Mouse (Mus musculus): ENCODE measurements at regions not wholly inside any gene's neighbourhood (a gene's known extent, or its start where the extent isn't known, plus 50 kb on each side); places are given as distances from the start of the nearest gene placed in this dataset.

GRCm38 (mm10) chr12:109952933-109953332 lies 325.9 kb upstream of the Dio3 start:
- Histone ChIP-seq H3K4me2 (ENCODE audit: insufficient read depth, low read depth, poor library complexity, severe bottlenecking) (no peak overlapping the region), H3K4me3 (replicated peaks in 1 of 3; ENCODE audit: low read depth in 2 of 3, low read length in 2 of 3, poor library complexity in 1 of 3) (no peak overlapping the region), H3K9ac (ENCODE audit: insufficient read depth, low read depth) (no peak overlapping the region), H3K27me3 (replicated peaks) (no peaks in the 10 kb centered on the region), H3K4me1 (ENCODE audit: control insufficient read depth in 1 of 2, insufficient read depth in 2 of 2) (no peaks in the 10 kb centered on the region), H3K27ac (ENCODE audit: insufficient read depth, low read depth) (no peak overlapping the region), H3K9me3 (replicated peaks; ENCODE audit: low read length) (peaks cover 92% of the 10 kb centered on the region), H3K79me2 (replicated peaks; ENCODE audit: control insufficient read depth, extremely low read depth, insufficient read depth, poor library complexity, severe bottlenecking) (no peaks in the 10 kb centered on the region), H3K36me3 (replicated peaks in 1 of 2; ENCODE audit: control insufficient read depth in 1 of 2, insufficient read depth in 1 of 2, low read length in 1 of 2) (no peaks in the 10 kb centered on the region)
- no peak for TF ChIP-seq MEF2A (IDR thresholded peaks at IDR 0.05; ENCODE audit: borderline replicate concordance, low read depth, low read length)
- TF ChIP-seq ZNF384 (IDR thresholded peaks at IDR 0.05; ENCODE audit: low read depth, low read length) = no peak
- dilution Hi-C loops (cut with MboI; ENCODE audit: extremely low pct_ligation_motif_present, extremely low pct_unique_long_range_greater_than_20kb, low sequenced_read_pairs) (no loop called here), in situ Hi-C loops (cut with MboI; ENCODE audit: low pct_ligation_motif_present, low pct_unique_long_range_greater_than_20kb, low sequenced_read_pairs) (no loop called here)
- no peak for DNase-seq (ENCODE audit: extremely low read depth)

DNA sequence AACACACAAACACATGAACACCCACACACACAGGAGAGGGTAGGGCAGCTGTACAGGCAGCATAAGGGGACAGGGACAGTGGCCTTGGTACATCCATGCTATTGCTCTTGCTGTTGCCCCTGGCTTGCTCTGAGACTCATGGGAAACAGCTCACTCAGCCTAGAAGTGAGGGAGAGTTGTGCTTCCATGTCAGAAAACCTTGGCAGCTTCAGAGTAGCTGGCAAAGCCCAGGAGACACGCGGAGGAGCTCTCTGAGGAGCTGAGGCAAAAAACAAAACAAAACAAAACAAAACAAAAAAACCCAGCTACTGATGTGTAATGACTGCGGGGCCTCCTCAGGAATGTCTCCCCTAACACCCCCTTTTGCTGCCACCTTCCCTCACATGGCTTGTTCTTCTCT lies 321.6 kb upstream of the Dio3 start:
- no peak for DNase-seq (ENCODE audit: extremely low read depth)
- Histone ChIP-seq H3K4me3 (replicated peaks in 1 of 3; ENCODE audit: low read depth in 2 of 3, low read length in 2 of 3, poor library complexity in 1 of 3) (no peak overlapping the region), H3K36me3 (replicated peaks in 1 of 2; ENCODE audit: control insufficient read depth in 1 of 2, insufficient read depth in 1 of 2, low read length in 1 of 2) (no peaks in the 10 kb centered on the region), H3K4me2 (ENCODE audit: insufficient read depth, low read depth, poor library complexity, severe bottlenecking) (no peak overlapping the region), H3K9ac (ENCODE audit: insufficient read depth, low read depth) (no peak overlapping the region), H3K79me2 (replicated peaks; ENCODE audit: control insufficient read depth, extremely low read depth, insufficient read depth, poor library complexity, severe bottlenecking) (no peaks in the 10 kb centered on the region), H3K27ac (ENCODE audit: insufficient read depth, low read depth) (no peak overlapping the region), H3K27me3 (replicated peaks) (no peaks in the 10 kb centered on the region), H3K4me1 (ENCODE audit: control insufficient read depth in 1 of 2, insufficient read depth in 2 of 2) (no peaks in the 10 kb centered on the region), H3K9me3 (replicated peaks; ENCODE audit: low read length) (peaks cover 91% of the 10 kb centered on the region)
- TF ChIP-seq MAFK (IDR thresholded peaks at IDR 0.05; ENCODE audit: insufficient replicate concordance, low read length) = no peak
- no peak for TF ChIP-seq CTCF (conservative IDR thresholded peaks at IDR 0.05 in 1 of 2, IDR thresholded peaks at IDR 0.05 in 1 of 2; ENCODE audit: low read depth in 2 of 2, low read length in 2 of 2)
- no peak for TF ChIP-seq POLR2A (IDR thresholded peaks at IDR 0.05; ENCODE audit: low read depth, low read length)
- TF ChIP-seq CHD1 (IDR thresholded peaks at IDR 0.05; ENCODE audit: low read depth, low read length) = no peak
- TF ChIP-seq HCFC1 (IDR thresholded peaks at IDR 0.05; ENCODE audit: low read depth, low read length) = no peak
- no peak for TF ChIP-seq MXI1 (IDR thresholded peaks at IDR 0.05; ENCODE audit: low read depth, low read length)
- TF ChIP-seq KAT2A (IDR thresholded peaks at IDR 0.05; ENCODE audit: insufficient replicate concordance, low read length) = no peak
- no peak for TF ChIP-seq ZC3H11A (IDR thresholded peaks at IDR 0.05; ENCODE audit: low read depth, low read length)
- dilution Hi-C loops (cut with MboI; ENCODE audit: extremely low pct_ligation_motif_present, extremely low pct_unique_long_range_greater_than_20kb, low sequenced_read_pairs) (no loop called here), in situ Hi-C loops (cut with MboI; ENCODE audit: low pct_ligation_motif_present, low pct_unique_long_range_greater_than_20kb, low sequenced_read_pairs) (no loop called here)

GRCm38 (mm10) chr12:109958357-109959085 lies 320.3 kb upstream of the Dio3 start:
- no peaks in the 10 kb centered on the region for H3K79me2 ChIP-seq (replicated peaks; ENCODE audit: control insufficient read depth, extremely low read depth, insufficient read depth, poor library complexity, severe bottlenecking)
- H3K9ac ChIP-seq (ENCODE audit: insufficient read depth, low read depth) = no peak overlapping the region
- H3K36me3 ChIP-seq (replicated peaks in 1 of 2; ENCODE audit: control insufficient read depth in 1 of 2, insufficient read depth in 1 of 2, low read length in 1 of 2) = no peaks in the 10 kb centered on the region
- DNase-seq (ENCODE audit: extremely low read depth) = no peak
- in situ Hi-C loops (cut with MboI; ENCODE audit: low pct_ligation_motif_present, low pct_unique_long_range_greater_than_20kb, low sequenced_read_pairs) (no loop called here), dilution Hi-C loops (cut with MboI; ENCODE audit: extremely low pct_ligation_motif_present, extremely low pct_unique_long_range_greater_than_20kb, low sequenced_read_pairs) (no loop called here)
- H3K4me2 ChIP-seq (ENCODE audit: insufficient read depth, low read depth, poor library complexity, severe bottlenecking) = no peak overlapping the region
- H3K4me3 ChIP-seq (replicated peaks in 1 of 3; ENCODE audit: low read depth in 2 of 3, low read length in 2 of 3, poor library complexity in 1 of 3) = no peak overlapping the region
- H3K27ac ChIP-seq (ENCODE audit: insufficient read depth, low read depth) = no peak overlapping the region
- peaks cover 96% of the 10 kb centered on the region for H3K9me3 ChIP-seq (replicated peaks; ENCODE audit: low read length)
- H3K4me1 ChIP-seq (ENCODE audit: control insufficient read depth in 1 of 2, insufficient read depth in 2 of 2) = no peaks in the 10 kb centered on the region
- no peak for TF ChIP-seq GABPA (IDR thresholded peaks at IDR 0.05; ENCODE audit: insufficient replicate concordance, low read depth, low read length)
- TF ChIP-seq JUND (conservative IDR thresholded peaks at IDR 0.05; ENCODE audit: low read depth, low read length) = no peak
- TF ChIP-seq KAT2A (IDR thresholded peaks at IDR 0.05; ENCODE audit: insufficient replicate concordance, low read length) = no peak
- no peak for TF ChIP-seq EP300 (IDR thresholded peaks at IDR 0.05; ENCODE audit: low read length)
- TF ChIP-seq E2F4 (IDR thresholded peaks at IDR 0.05; ENCODE audit: insufficient replicate concordance, low read depth, low read length) = no peak
- no peak for TF ChIP-seq SMC3 (IDR thresholded peaks at IDR 0.05; ENCODE audit: low read depth, low read length)
- no peak for TF ChIP-seq HCFC1 (IDR thresholded peaks at IDR 0.05; ENCODE audit: low read depth, low read length)
- no peak for TF ChIP-seq MAX (IDR thresholded peaks at IDR 0.05; ENCODE audit: low read length)
- TF ChIP-seq CTCF (conservative IDR thresholded peaks at IDR 0.05 in 1 of 2, IDR thresholded peaks at IDR 0.05 in 1 of 2; ENCODE audit: low read depth in 2 of 2, low read length in 2 of 2) = no peak
- no peak for TF ChIP-seq CHD2 (IDR thresholded peaks at IDR 0.05; ENCODE audit: low read length)
- no peak for TF ChIP-seq IRF4 (IDR thresholded peaks at IDR 0.05; ENCODE audit: low read depth, low read length)
- no peak for TF ChIP-seq POLR2A (IDR thresholded peaks at IDR 0.05; ENCODE audit: low read depth, low read length)
- no peak for TF ChIP-seq ZKSCAN1 (IDR thresholded peaks at IDR 0.05; ENCODE audit: borderline replicate concordance, low read depth, low read length)
- no peak for TF ChIP-seq MYC (IDR thresholded peaks at IDR 0.05; ENCODE audit: low read depth, low read length)
- no peak for TF ChIP-seq ZC3H11A (IDR thresholded peaks at IDR 0.05; ENCODE audit: low read depth, low read length)
- TF ChIP-seq POLR2AphosphoS2 (IDR thresholded peaks at IDR 0.05; ENCODE audit: low read depth, low read length) = no peak
- TF ChIP-seq SIN3A (IDR thresholded peaks at IDR 0.05; ENCODE audit: low read length) = no peak
- no peaks in the 10 kb centered on the region for H3K27me3 ChIP-seq (replicated peaks)

Measured in CH12.LX (cell line).